Comparison of ENCODE assay signal across 7 mouse cellular contexts in the genomic region with DNA sequence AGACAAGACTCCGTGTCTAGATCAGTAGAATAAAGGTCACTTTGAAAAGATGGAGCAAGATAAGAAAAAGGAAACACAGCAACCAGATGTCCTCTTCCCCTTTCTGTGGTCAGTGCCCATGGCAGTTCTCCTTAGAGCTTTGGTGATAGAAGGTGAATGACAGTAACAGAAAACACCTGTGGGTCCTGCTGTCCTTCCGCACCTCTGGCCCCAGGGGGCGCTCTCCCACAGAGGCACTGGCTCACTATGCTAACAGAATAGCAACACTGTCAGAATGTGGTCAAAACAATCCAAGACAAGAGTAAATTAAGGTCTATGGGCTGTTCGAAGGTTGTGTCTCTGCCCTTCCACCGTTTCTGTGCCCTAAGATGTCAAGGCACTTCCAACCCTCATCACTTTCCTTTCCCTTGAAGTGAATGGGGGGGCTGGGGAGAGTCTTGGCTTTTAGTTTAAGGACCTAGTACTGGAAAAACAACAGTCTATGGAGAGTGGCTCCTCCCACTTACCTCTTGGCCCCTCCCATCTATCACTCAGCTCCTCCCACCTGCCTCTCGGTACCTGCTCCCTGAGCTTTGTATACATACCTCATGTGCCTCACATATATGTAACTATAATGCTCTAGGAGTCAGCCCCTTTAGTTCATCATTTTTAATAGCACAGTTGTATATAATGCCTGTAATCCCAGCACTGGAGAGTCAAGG.
DNase-seq lines count a peak whose midpoint lies in the region; ATAC-seq and TF ChIP-seq lines count a peak whose summit lies in the region.

No protein-coding gene starts in this region.

- no peak for TF ChIP-seq EP300 in MEL (IDR thresholded peaks at IDR 0.05; ENCODE audit: low read depth in 1 of 2, low read length in 2 of 2)
- TF ChIP-seq EP300 in liver, postnatal 0 days (IDR thresholded peaks at IDR 0.05; ENCODE audit: low read depth), result no peak
- TF ChIP-seq EP300 in stomach, postnatal 0 days (optimal IDR thresholded peaks at IDR 0.05), result no peak

- no peaks in the 10 kb centered on the region for H3K79me2 ChIP-seq in MEL (ENCODE audit: control insufficient read depth, insufficient read depth, low read length, poor library complexity)

- peak; percentile 83 for TF ChIP-seq CTCF in layer of hippocampus, adult 2 months (conservative IDR thresholded peaks at IDR 0.05)
- peak; percentile 85 to 96 (median 93) for TF ChIP-seq CTCF in MEL (IDR thresholded peaks at IDR 0.05 in 2 of 3, conservative IDR thresholded peaks at IDR 0.05 in 1 of 3; ENCODE audit: control insufficient read depth in 1 of 3, insufficient read depth in 1 of 3, low read depth in 2 of 3, low read length in 3 of 3, poor library complexity in 1 of 3, severe bottlenecking in 1 of 3)
- peak; percentile 78 for TF ChIP-seq CTCF in liver, postnatal 0 days (IDR thresholded peaks at IDR 0.05; ENCODE audit: low read depth)
- TF ChIP-seq CTCF in stomach, postnatal 0 days (IDR thresholded peaks at IDR 0.05; ENCODE audit: low read depth), result peak; percentile 70

- H3K9ac ChIP-seq in MEL (ENCODE audit: control insufficient read depth, low read depth, low read length, poor library complexity, severe bottlenecking), result no peak overlapping the region
- no peak overlapping the region for H3K9ac ChIP-seq in liver, postnatal 0 days (replicated peaks)
- H3K9ac ChIP-seq in stomach, postnatal 0 days (ENCODE audit: low read length), result no peak overlapping the region

- no peak overlapping the region for H3K4me3 ChIP-seq in layer of hippocampus, adult 2 months
- peak overlapping the region in 1 of 2 experiments; percentile 32; a peak in 2 of 4 replicates for H3K4me3 ChIP-seq in MEL (ENCODE audit: control insufficient read depth in 1 of 2, insufficient read depth in 1 of 2, low read depth in 2 of 2, low read length in 2 of 2)
- H3K4me3 ChIP-seq in liver, postnatal 0 days (ENCODE audit: low read depth, low read length), result no peak overlapping the region
- no peak overlapping the region for H3K4me3 ChIP-seq in stomach, postnatal 0 days (ENCODE audit: low read depth, low read length)

- whole genome bisulfite sequencing in liver, postnatal 0 days (ENCODE audit: insufficient replicate concordance), result 40% methylated on average over 6 of the region's 6 CpGs
- 55% methylated on average over 6 of the region's 6 CpGs for WGBS in stomach, postnatal 0 days

- no peaks in the 10 kb centered on the region for H3K27me3 ChIP-seq in MEL (ENCODE audit: control insufficient read depth in 1 of 2, insufficient read depth in 2 of 2, low read length in 2 of 2)
- H3K27me3 ChIP-seq in liver, postnatal 0 days (ENCODE audit: insufficient read depth, low read length), result no peaks in the 10 kb centered on the region
- H3K27me3 ChIP-seq in stomach, postnatal 0 days (ENCODE audit: control insufficient read depth, insufficient read depth, low read length), result no peaks in the 10 kb centered on the region

- TF ChIP-seq RAD21 in MEL (IDR thresholded peaks at IDR 0.05; ENCODE audit: low read depth, low read length), result peak; percentile 47

- no peaks in the 10 kb centered on the region for H3K9me3 ChIP-seq in MEL (replicated peaks; ENCODE audit: insufficient read depth, low read length)
- H3K9me3 ChIP-seq in liver, postnatal 0 days (ENCODE audit: low read length), result no peaks in the 10 kb centered on the region
- H3K9me3 ChIP-seq in stomach, postnatal 0 days (ENCODE audit: control insufficient read depth, low read length), result no peaks in the 10 kb centered on the region

- no peak overlapping the region for H3K27ac ChIP-seq in layer of hippocampus, adult 2 months
- H3K27ac ChIP-seq in MEL (ENCODE audit: control insufficient read depth, low read depth, low read length), result no peak overlapping the region
- H3K27ac ChIP-seq in liver, postnatal 0 days (ENCODE audit: low read depth), result no peak overlapping the region
- no peak overlapping the region for H3K27ac ChIP-seq in stomach, postnatal 0 days (replicated peaks)

- DNase-seq in layer of hippocampus, adult 2 months (ENCODE audit: low spot score in 2 of 2), result peak in 1 of 2 experiments; percentile 32
- DNase-seq in layer of hippocampus, postnatal 14 days (ENCODE audit: low spot score in 2 of 2), result no peak
- DNase-seq in MEL (ENCODE audit: low read depth, low spot score), result peak; percentile 75
- DNase-seq in c-Kit-positive CD71-positive TER-119-negative erythroid progenitor cells, embryonic 14.5 days (ENCODE audit: low read depth), result peak; percentile 54
- DNase-seq in liver, postnatal 0 days, result peak; percentile 63
- peak; percentile 33 for DNase-seq in stomach, postnatal 0 days (ENCODE audit: low spot score)
- DNase-seq in Muller cell, postnatal 12 days (ENCODE audit: inconsistent ontology term), result no peak

- no peak for TF ChIP-seq POLR2A in MEL (IDR thresholded peaks at IDR 0.05; ENCODE audit: control insufficient read depth in 1 of 2, insufficient read depth in 1 of 2, low read depth in 1 of 2, low read length in 2 of 2, poor library complexity in 1 of 2)

- peaks cover 0 to 7% of the 10 kb centered on the region in 2 experiments; a peak in 1 of 4 replicates for H3K4me1 ChIP-seq in MEL (ENCODE audit: control insufficient read depth in 1 of 2, insufficient read depth in 2 of 2, low read length in 2 of 2)
- no peaks in the 10 kb centered on the region for H3K4me1 ChIP-seq in liver, postnatal 0 days (ENCODE audit: insufficient read depth)
- no peaks in the 10 kb centered on the region for H3K4me1 ChIP-seq in stomach, postnatal 0 days (replicated peaks; ENCODE audit: control insufficient read depth, insufficient read depth)

- no peaks in the 10 kb centered on the region; a peak in 1 of 4 replicates for H3K36me3 ChIP-seq in MEL (ENCODE audit: control insufficient read depth in 1 of 2, insufficient read depth in 2 of 2, low read length in 2 of 2)
- no peaks in the 10 kb centered on the region for H3K36me3 ChIP-seq in liver, postnatal 0 days (replicated peaks; ENCODE audit: insufficient read depth, low read length)
- H3K36me3 ChIP-seq in stomach, postnatal 0 days (ENCODE audit: control insufficient read depth, insufficient read depth, low read length), result no peaks in the 10 kb centered on the region

- peak; percentile 47; the same call in 1 of the 2 replicates for ATAC-seq in liver, postnatal 0 days
- ATAC-seq in stomach, postnatal 0 days (ENCODE audit: low FRiP score, low TSS enrichment), result no peak

- no peak overlapping the region for H3K4me2 ChIP-seq in liver, postnatal 0 days (ENCODE audit: low read depth, low read length)
- no peak overlapping the region for H3K4me2 ChIP-seq in stomach, postnatal 0 days (replicated peaks; ENCODE audit: low read depth)

TF ChIP-seq in MEL, 35 proteins besides CTCF, POLR2A, EP300 and RAD21:
- TF ChIP-seq E2F4 (IDR thresholded peaks at IDR 0.05; ENCODE audit: borderline replicate concordance, low read depth, low read length), result no peak
- TF ChIP-seq TCF12 (IDR thresholded peaks at IDR 0.05; ENCODE audit: low read depth, low read length), result no peak
- TF ChIP-seq SMC3 (IDR thresholded peaks at IDR 0.05; ENCODE audit: low read depth, low read length), result peak; percentile 58
- no peak for TF ChIP-seq MAZ (IDR thresholded peaks at IDR 0.05; ENCODE audit: low read depth, low read length)
- TF ChIP-seq ZC3H11A (IDR thresholded peaks at IDR 0.05; ENCODE audit: low read depth, low read length), result no peak
- no peak for TF ChIP-seq GATA1 (IDR thresholded peaks at IDR 0.05; ENCODE audit: low read depth, low read length)
- no peak for TF ChIP-seq CHD2 (IDR thresholded peaks at IDR 0.05; ENCODE audit: low read length)
- no peak for TF ChIP-seq GABPA (IDR thresholded peaks at IDR 0.05; ENCODE audit: low read depth, low read length)
- TF ChIP-seq TBP (IDR thresholded peaks at IDR 0.05; ENCODE audit: low read depth, low read length), result 0 out of 2 replicates have a peak, but pooled peaks have one; percentile 48
- TF ChIP-seq UBTF (IDR thresholded peaks at IDR 0.05; ENCODE audit: borderline replicate concordance, insufficient read depth, low read depth, low read length), result no peak
- TF ChIP-seq SIN3A (IDR thresholded peaks at IDR 0.05; ENCODE audit: low read length), result 0 out of 2 replicates have a peak, but pooled peaks have one; percentile 19
- no peak for TF ChIP-seq USF1 (IDR thresholded peaks at IDR 0.05; ENCODE audit: low read depth, low read length)
- no peak for TF ChIP-seq HCFC1 (IDR thresholded peaks at IDR 0.05; ENCODE audit: low read depth, low read length)
- TF ChIP-seq NRF1 (IDR thresholded peaks at IDR 0.05; ENCODE audit: insufficient read depth, low read depth, low read length, poor library complexity, severe bottlenecking), result no peak
- TF ChIP-seq ZNF384 (IDR thresholded peaks at IDR 0.05; ENCODE audit: low read depth, low read length), result no peak

Comparison
In these comparisons a context has a peak if more than half of its experiments do, and no peak if none do; other contexts are left out.
1. DNase-seq: peak in MEL (single experiment), c-Kit-positive CD71-positive TER-119-negative erythroid progenitor cells, embryonic 14.5 days (single experiment), liver, postnatal 0 days (single experiment) and stomach, postnatal 0 days (single experiment); none in layer of hippocampus, postnatal 14 days (0 of 2) and Muller cell, postnatal 12 days (single experiment).
2. Peak in every context shown above with its lines, with median percentiles within 50 percentile points of each other: CTCF ChIP-seq.